Mouse (Mus musculus): Measurements from ENCODE around the gene Mgrn1.

Gene Mgrn1

DNA sequence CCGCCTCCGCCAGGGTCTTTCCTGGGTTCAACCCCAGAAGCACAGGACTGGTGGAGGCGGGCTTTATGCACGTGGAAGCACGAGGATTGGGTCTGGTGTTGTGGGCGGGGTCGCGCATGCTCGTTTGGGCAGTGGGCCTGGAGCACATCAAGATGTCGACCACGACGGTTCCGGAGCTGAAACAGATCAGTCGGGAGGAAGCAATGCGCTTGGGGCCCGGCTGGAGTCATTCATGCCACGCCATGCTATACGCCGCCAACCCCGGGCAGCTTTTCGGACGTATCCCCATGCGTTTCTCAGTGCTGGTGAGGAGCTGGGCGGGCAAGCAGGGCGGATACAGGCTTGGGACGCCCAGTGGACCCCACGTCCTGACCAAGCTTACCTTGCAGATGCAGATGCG, 52.9 kb downstream of the Mgrn1 start:
- DNase-seq (ENCODE audit: low read depth, low spot score): peak; percentile 98

DNA sequence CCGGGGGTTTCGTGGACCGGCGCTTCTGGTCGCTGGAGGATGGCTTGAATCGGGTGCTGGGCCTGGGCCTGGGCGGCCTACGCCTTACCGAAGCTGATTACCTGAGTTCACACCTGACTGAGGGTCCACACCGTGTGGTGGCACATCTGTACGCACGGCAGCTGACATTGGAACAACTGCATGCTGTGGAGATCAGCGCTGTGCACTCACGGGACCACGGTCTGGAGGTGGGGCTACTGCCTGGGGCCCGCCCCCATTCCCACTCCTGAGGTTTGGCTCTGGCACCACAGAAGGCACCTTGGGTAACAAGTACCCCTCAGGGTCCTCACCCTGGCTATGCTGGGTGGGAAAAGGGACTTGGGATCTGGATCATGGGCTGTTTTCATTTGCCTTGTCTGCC, 53.4 kb downstream of the Mgrn1 start:
- DNase-seq (ENCODE audit: low read depth, low spot score): peak; percentile 79

DNA sequence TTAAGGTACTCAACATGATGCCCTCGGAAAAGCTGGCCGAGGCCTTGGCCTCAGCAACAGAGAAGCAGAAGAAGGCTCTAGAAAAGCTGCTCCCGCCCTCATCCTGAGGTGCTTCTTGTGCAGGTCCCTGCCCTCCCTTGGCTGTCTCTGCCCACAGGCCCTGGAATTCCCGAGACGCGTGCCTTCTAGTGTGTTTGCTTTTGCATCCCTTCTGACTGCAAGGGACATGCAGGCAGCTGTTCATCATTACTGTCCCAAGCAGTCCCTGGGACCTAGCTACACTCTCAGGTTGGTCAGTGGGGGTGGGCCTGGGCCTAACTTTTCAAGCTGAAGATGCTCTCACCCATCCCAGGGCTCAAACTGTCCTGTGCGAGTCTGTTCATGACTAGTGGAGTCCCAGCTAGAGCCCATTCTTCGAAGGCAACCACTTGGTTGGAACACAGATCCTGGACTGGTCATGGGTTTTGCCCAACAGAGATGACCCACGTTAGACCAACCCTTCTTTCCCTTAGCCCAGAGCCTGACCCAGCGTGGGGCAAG, 54.3 kb downstream of the Mgrn1 start:
- DNase-seq (ENCODE audit: low read depth, low spot score): no peak

DNA sequence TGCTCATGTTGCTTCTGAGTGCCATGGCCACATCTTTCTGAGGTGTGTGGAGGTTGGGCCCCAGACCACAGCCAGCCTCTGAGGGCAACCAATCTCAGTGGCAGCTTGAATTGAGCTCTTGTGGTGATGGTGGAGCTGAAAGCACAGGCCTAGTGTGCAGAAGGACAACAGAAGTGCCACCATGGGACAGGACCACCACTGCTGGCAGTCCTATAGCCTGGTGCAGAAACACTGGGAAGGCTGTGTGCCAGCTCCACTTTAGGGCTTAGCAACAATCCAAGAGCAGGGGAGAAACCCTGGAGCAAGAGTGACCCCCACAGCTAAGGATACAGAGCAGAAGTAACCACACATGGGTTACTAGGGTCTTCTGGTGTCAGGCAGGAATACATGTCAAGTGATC, 55.0 kb downstream of the Mgrn1 start:
- no peak for DNase-seq (ENCODE audit: low read depth, low spot score)

DNA sequence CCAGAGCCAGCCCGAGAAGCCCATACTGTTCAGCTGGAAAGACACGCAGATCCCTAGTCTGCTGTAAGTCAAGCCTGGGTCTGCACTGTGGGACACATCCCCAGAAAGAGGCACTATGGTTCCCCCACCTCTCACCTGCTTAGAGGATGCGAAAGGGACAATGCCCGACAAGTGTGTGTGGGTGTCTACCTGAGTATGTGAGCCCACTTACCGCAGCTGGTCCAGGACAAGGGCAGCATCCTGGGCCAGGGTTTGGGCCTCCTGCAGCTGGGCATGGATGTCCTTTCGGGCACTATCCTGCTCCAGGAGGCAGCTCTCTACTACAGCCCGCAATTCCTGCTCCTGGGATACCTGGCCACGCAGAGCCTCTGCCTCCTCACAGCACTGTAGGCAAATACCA, 56.8 kb downstream of the Mgrn1 start:
- no peak for DNase-seq (ENCODE audit: low read depth, low spot score)

DNA sequence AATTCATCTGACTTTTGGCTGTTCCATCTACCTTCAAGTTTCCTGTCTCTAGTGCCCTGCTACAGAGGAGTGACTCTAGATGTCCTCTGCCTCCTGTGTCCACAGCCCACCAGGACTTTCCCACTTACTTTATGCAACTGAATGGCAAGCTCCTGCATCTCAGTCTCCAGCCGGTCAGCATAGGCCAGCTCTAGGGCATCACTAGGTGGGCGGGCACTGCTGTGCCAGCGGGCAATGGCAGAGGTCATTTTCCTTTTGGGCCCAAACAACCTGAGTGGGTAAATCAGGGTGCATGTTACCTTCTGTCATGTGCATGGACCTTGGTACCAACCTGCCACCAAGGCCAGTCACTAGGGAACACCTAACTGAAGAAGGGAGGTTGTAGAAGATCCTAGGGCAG, 57.4 kb downstream of the Mgrn1 start:
- DNase-seq (ENCODE audit: low read depth, low spot score): no peak

DNA sequence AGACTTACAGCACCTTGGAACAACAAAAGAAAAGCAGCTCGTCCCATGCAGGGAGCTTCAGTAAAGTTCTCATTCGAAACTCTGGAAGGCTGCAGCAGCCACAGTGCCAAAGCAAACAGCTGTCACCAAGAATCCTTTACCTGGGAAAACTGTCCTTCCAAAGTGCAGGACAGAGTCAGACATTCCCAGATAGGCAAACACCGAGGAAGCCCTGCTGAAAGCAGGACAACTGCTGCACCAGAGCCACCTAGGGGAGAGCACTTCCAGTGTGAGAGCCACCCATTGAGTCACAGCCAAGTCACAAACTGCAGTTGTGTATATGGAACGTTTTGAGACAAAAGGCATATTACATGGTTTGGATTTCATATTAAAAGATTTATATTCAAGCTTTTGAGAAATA, 59.4 kb downstream of the Mgrn1 start:
- DNase-seq (ENCODE audit: low read depth, low spot score): no peak

DNA sequence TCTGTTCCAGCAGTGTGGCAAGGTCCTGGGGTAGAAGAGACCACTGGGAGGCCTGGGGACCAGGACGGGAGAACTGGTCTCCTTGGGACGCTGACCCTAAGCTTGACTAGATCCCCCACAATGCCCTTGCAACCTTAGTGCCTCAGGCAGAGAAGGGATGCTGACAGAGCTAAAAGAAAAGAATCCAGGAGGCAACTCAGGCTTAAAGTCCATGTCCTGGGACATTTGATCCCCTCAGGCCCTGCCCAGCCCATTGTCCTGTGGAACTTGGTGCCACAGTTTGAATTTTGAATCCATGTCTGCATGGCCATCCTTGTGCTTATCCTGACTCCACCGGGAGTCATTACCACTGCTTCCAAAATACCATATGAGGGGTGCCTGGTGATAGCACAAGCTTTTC, 60.1 kb downstream of the Mgrn1 start:
- DNase-seq (ENCODE audit: low read depth, low spot score): no peak

DNA sequence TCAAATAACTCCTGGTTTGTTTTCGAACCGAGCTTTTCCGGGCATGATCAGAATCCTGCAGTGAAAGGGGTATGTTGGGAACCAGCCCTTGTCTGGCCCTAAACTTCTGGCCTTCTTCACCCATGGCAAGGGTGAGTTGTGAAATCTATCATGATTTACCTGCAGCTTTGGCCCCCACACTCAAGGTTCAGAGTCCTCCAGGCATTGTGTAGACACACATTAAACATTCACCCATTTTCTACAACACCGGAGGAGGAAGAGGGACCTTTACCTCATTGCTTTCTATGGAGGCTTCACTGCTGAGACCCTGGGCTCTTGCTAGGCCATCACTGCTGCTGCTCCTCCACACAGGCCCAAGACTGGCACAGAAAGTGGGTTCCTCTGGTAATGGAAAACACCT, 61.3 kb downstream of the Mgrn1 start:
- no peak for DNase-seq (ENCODE audit: low read depth, low spot score)

DNA sequence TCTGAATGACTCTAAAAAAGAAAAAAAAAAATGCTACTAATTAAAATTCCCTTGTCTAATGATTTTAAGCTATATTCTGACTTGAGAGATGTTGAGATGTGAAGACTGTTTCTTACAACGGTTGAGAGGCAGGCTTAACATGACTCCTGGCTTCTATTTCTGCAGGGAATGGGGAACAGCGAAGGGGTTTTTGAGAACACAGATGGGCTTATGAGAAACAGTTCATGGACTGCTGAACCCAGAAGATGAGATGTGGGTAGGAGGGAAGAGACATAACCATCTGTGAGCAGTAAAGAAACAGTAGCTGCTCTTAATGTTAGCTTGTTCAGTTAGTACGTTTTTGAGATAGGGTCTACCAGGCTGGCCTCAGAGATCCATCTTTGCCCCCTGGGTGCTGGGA, 70.6 kb downstream of the Mgrn1 start:
- DNase-seq (ENCODE audit: low read depth, low spot score): no peak

DNA sequence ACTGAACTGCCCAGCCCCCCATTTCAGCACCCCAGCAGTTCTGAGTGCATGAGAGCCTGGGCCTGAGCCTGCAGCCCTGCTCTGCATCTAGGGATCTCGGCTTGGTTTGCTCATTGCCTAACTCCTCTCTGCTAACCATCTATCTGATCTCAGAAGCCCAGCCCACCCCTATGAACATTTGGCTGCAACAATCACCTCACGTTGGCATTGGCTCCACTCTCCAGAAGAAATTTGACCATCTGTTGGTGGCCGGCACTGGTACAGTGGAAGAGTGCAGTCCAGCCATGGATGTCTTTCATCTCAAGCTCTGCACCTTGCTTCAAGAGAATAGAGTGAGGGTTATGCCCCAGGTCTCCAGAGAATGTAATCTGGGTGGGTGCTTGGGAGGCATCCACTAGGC, 71.4 kb downstream of the Mgrn1 start:
- no peak for DNase-seq (ENCODE audit: low read depth, low spot score)

DNA sequence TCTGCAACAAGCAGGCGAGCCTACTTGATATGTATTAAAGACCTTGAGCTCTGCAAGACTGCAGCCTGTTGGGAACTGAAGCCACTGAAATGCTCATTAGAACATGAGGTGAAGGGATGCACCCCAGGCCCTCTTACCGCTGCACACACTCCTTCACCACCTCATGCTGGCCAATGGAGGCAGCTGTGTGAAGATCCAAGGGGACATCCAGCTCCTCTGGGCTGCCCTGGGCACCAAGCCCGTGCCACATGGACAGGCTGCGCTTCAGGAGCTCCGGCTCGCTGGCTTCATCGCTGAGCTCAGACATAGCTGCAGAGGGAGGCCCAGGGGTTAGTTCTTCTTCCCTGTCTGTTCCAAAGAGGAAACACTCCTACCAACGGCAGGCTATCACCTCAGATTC, 74.2 kb downstream of the Mgrn1 start:
- no peak for DNase-seq (ENCODE audit: low read depth, low spot score)

DNA sequence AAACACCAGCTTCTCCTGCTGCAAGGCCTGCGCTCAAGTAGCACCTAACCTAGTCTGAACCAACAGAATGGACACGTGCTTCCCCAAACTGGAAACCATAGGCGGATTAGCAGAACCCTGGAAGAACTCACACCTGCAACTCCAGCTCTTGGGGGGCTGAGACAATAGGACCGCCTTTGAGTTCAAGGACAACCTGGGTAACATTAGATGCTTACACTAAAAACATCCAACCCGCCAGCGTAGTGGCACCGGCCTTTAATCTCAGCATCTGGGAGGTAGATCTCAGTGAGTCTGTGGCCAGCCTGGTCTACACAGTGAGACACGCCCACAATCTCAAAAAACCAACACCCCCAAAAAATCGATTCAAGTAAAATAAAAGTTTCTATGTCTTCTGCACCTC, 77.3 kb downstream of the Mgrn1 start:
- peak; percentile 51 for DNase-seq (ENCODE audit: low read depth, low spot score)

DNA sequence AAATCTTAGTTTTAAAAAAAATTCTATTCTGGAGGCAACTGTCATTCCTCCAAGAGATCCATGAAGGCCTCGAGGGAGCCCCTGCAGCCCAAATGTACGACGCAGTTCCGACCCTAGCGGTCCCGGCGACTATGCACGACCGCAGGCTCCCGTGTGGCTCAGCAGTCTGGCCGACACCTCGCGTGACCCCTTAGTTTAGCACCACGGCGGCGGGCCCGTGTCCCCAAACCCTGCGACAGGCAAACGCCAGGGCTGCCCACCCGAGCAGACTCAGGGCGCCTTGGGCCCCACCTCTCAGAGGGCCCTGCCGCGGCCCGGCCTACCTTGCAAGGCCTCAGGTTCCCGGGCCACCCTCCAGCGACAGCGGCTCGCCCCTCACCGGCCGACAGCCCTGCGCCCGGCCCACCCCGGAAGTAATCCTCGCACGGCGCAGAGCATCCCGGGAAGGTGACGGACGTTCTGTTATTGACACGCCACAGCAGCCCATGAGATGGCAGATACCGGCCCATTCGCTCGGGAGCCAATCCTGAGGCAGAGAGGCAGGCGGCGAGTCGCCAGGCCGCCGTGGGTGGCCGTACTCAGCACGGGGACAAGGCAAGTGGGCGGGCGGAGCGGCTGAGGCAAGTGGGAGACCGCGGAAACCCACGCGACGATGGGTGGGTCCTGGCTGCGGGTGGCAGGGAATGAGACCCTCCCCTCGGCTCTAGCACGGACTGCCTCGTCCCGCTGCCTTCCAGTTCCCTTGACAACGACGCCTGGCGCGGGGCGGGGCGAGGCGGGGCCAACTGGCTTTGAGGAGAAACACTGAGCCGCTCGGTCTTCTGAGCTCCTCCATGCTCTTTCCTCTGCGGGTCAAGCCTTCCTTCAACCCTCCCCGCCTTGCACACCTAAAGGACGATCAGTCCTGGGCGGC, 78.0 kb downstream of the Mgrn1 start, which contains the start of gene Anks3:
Gene Anks3 (minus strand): TSS at position 409 of the 913 bp plus-strand sequence.
- peak; percentile 96 for DNase-seq (ENCODE audit: low read depth, low spot score)

DNA sequence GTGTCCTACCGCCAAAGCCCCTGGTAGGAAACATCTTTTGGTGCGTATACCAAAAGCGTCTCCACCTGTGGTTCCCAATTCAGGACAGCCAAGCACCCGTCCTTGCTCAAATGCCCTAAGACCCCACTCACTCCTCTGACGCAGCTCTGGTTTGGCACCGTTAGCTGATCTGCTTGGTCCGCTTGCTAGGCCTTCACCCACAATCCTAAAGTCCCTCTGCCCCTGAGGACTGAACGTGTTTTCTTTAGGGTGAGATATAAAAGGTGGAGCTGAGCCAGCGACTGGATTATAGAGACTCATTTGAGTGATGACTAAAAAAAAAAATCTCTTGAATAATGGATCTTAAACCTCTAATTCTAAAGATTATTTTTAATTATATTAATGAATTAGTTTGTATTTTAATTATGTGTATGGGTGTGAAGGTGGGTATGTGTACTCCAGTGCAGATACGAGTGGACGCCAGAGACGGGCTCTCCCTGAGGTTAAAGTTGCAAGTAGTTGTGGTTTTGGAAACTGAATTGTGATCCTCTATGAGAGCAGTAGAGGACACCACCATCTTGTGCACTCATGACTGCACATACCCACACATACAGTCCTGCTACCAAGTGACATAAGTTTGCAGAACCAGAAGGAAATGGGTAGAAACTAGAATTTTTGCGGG, 78.8 kb downstream of the Mgrn1 start:
- DNase-seq (ENCODE audit: low read depth, low spot score): no peak

DNA sequence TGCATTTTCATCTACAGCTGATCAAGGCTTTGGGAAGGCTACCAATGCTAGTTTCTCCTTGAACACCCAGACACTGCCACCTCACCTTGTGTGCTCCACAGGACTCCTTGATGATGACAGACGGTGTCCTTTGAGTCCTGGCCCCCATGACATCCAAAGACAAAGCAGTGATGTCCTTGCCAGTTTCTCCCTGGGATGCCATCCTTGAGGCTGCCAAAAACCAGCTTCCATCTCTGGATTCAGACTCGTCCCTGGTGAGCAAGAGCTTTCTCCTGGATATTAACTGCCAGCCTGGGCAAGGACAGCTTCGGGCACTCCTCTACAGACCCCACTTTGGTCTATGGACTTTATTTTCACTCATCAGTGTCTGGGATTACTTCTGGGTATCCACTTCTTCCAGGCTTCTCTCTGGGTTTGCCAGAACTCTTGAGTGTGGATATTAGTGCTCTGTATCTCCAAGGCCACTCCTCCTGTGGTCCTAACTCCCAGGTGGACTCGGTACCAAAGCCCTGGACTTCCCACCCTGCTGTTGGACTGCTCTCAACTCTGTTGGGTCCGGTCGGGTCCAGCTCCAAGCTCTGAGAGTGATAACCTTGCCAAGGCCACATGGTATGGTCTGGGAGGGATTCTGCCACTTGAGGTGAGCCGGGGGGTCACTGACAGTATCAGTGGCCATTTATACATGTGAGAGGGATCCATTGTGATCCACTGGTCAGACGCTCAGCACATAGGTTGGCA, 79.5 kb downstream of the Mgrn1 start:
- DNase-seq (ENCODE audit: low read depth, low spot score): no peak

DNA sequence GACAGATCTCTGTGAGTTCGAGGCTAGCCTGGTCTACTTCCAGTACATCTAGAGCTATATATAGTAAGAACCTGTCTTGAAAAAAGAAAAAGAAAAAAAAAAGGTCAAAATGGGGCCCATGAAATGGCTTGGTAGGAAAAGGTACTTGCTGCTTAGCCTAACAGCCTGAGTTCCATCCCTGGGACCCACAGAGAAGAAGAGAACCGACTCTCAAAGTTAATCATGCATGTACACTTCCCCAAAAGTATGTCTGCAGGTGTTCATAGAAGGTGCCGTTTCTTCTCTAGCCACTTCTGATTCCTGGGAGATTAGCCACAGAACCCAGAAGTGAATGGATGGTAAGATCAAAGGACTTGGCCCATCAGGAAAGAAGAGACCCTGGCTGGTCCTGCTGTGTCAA, 82.4 kb downstream of the Mgrn1 start:
- DNase-seq (ENCODE audit: low read depth, low spot score): no peak

DNA sequence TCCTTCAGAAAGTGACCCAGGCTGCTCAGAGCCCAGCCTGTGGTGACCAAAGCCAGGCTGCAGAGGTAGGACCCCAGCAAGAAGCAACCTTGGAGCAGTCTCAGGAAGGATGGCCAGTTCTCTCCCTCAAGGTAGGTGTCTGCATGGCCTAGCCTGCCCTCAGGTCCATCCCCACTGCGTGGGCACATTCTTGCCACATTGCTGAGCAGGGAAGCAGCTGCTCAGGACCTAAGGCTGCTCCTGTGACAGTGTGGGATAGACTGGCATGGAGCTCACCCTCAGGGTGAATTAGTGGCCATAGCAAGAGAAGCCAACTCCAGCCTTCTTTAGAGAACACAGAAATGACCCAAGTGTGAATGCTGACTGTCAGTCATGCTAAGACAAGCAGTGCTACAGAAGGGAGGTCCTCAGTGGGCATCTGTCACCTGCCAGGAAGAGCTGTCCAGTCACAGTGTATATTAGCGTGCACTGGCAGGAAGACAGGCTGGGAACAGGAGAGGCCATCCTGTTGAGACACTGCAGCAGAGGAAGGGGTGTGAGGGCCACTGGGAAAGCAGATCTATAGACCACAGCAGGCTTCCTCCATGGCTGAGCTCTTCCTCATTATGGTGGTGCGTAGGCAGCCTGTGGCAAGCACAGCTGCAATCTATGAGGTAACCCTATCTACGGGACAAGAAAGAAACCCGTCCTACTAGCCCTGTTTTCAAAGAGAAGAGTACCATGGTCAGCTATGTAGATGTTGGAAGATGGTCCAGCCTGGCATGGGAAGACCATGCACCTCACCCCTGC, 83.2 kb downstream of the Mgrn1 start:
- DNase-seq (ENCODE audit: low read depth, low spot score): no peak

DNA sequence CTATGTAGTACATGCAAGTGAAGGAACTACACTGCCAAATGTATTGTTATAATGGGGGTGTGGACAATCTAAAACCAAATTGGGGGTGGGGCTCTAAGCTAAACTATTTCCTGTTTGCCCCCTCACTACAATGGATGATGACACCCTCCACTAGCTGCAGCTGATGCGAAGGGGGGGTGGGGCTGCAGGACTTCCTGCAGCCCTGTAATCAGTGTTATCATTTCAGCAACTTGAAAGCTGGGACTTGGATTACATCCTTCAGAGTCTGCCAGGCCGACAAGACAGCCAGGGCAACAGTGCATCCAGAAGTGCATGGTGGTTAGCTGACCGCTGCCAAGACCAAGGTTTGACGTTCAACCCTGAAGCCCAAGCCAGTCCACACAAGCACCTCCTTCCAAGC, 85.6 kb downstream of the Mgrn1 start:
- peak; percentile 47 for DNase-seq (ENCODE audit: low read depth, low spot score)

DNA sequence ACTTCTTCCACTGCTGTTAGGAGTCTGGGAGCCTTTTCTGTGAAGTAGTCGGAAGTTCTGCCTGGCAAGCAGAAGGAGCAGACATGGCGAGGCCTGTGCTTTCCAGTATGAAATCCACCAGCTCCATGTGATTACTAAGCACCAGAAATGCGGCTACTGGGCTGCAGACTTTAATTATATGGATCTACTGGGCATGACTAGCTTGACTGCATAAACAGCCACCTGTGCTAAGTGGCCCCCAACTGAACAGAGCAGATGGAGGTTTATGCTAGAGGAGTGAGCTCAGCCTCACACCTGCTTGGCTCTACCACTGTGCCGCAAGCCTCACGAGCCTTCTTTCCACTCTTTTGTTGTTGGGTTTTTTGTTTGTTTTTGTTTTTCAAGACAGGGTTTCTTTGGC, 88.5 kb downstream of the Mgrn1 start:
- no peak for DNase-seq (ENCODE audit: low read depth, low spot score)

DNA sequence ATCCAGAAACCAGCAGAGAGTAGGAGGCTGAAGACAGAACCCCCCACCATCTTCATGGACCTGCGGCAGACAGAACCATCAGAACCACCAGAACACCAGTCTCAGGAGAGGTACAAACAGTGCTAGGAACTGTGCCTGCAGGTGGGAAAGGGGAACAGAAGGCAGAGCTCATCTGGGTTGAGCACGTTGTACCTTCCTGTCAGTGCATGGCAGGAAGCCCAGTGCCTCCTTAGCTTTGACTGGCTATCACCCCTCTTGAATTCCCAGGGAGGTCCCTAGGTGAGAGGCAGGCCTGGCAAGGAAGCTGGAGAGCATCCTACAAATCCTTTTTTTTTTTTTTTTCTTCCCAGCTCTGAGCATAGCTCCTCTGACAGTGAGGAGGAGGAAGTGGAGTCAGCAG, 90.1 kb downstream of the Mgrn1 start:
- no peak for DNase-seq (ENCODE audit: low read depth, low spot score)
